Mouse (Mus musculus) neural tube, embryonic 10.5 days (tissue): ENCODE results near the gene Rad51b.

ENCODE experiments used
- DNase-seq: peaks from one replicate; pipeline ENCODE4 v3.0.0-alpha.2; 2017; ENCODE audit warnings: low spot score; ENCODE audit errors: extremely low spot score

Rad51b gene

GRCm38 (mm10) chr12:79684338-79684737, 387.3 kb downstream of the Rad51b start:
- no peak for DNase-seq

- no peak for DNase-seq
Measured at GRCm38 (mm10) chr12:79686594-79687325, 389.7 kb downstream of the Rad51b start.

GRCm38 (mm10) chr12:79687683-79688386, 390.8 kb downstream of the Rad51b start:
- no peak for DNase-seq

- DNase-seq: no peak
Measured at GRCm38 (mm10) chr12:79689299-79689698, 392.2 kb downstream of the Rad51b start.

- no peak for DNase-seq
Measured at GRCm38 (mm10) chr12:79691929-79692862, 395.1 kb downstream of the Rad51b start.

GRCm38 (mm10) chr12:79695832-79696434, 398.9 kb downstream of the Rad51b start:
- no peak for DNase-seq

GRCm38 (mm10) chr12:79703555-79703954, 406.5 kb downstream of the Rad51b start:
- no peak for DNase-seq

- DNase-seq: no peak
Measured at GRCm38 (mm10) chr12:79705501-79706266, 408.6 kb downstream of the Rad51b start.

- DNase-seq: no peak
Measured at GRCm38 (mm10) chr12:79707565-79708422, 410.7 kb downstream of the Rad51b start.

GRCm38 (mm10) chr12:79708423-79708733, 411.3 kb downstream of the Rad51b start:
- DNase-seq: no peak

- no peak for DNase-seq
Measured at GRCm38 (mm10) chr12:79713286-79713685, 416.2 kb downstream of the Rad51b start.

GRCm38 (mm10) chr12:79714484-79714883, 417.4 kb downstream of the Rad51b start:
- no peak for DNase-seq

- peak; percentile 52 for DNase-seq
Measured at GRCm38 (mm10) chr12:79715506-79716345, 418.6 kb downstream of the Rad51b start.

GRCm38 (mm10) chr12:79719091-79719846, 422.2 kb downstream of the Rad51b start:
- peak; percentile 72 for DNase-seq

GRCm38 (mm10) chr12:79719847-79720201, 422.7 kb downstream of the Rad51b start:
- no peak for DNase-seq

GRCm38 (mm10) chr12:79724875-79725274, 427.8 kb downstream of the Rad51b start:
- no peak for DNase-seq

- no peak for DNase-seq
Measured at GRCm38 (mm10) chr12:79725711-79726110, 428.6 kb downstream of the Rad51b start.

GRCm38 (mm10) chr12:79726116-79726515, 429.0 kb downstream of the Rad51b start:
- no peak for DNase-seq
